Mouse (Mus musculus) gastrocnemius, postnatal 14 days (tissue): ENCODE measurements around the gene Suclg2. TPM values are rescaled to one million over a fixed set of nuclear protein-coding genes. Genes with fewer than 3 reads are reported as not detected.

Experiments used
- DNase-seq: peaks from one replicate; pipeline ENCODE4 v3.0.0; 2021; ENCODE audit warnings: mixed read lengths
- intact Hi-C: fragments of 180-260 bp; cut with DNase I; formaldehyde crosslinking; loops from one replicate; pipeline ENCODE4 v1.15.1; 2025; ENCODE audit warnings: low total_unique reads
- total RNA-seq, 2 experiments: library from RNA; stranded (reverse); gene quantifications; 2 replicates each; pipeline ENCODE4 v1.2.3; 2021

Gene Suclg2
- total RNA-seq, 2 experiments from 2014 or later = 44.9 to 46.8 TPM

- DNase-seq = no peak
- intact Hi-C loops = loop anchor here (10.0 kb wide), 1 partner anchor 173 kb away; no protein-coding TSS in a partner anchor
Measured at GRCm38 (mm10) chr6:95511689-95512088, 206.9 kb downstream of the Suclg2 start.

GRCm38 (mm10) chr6:95500771-95501170, 217.8 kb downstream of the Suclg2 start:
- intact Hi-C loops = no loop called here
- DNase-seq = peak; percentile 22

- intact Hi-C loops = no loop called here
- DNase-seq = no peak
Measured at GRCm38 (mm10) chr6:95499639-95500038, 219.0 kb downstream of the Suclg2 start.

- intact Hi-C loops = no loop called here
- no peak for DNase-seq
Measured at GRCm38 (mm10) chr6:95492216-95492956, 226.2 kb downstream of the Suclg2 start.

- intact Hi-C loops = no loop called here
- no peak for DNase-seq
Measured at GRCm38 (mm10) chr6:95491043-95491442, 227.6 kb downstream of the Suclg2 start.

- intact Hi-C loops = no loop called here
Measured at GRCm38 (mm10) chr6:95485791-95486190, 232.8 kb downstream of the Suclg2 start.

GRCm38 (mm10) chr6:95484183-95484818, 234.3 kb downstream of the Suclg2 start:
- DNase-seq = no peak
- intact Hi-C loops = no loop called here

More at GRCm38 (mm10) chr6:95485791-95486190, 232.8 kb downstream of the Suclg2 start:
- no peak for DNase-seq

- intact Hi-C loops = no loop called here
- no peak for DNase-seq
Measured at GRCm38 (mm10) chr6:95483686-95484085, 234.9 kb downstream of the Suclg2 start.

- DNase-seq = peak; percentile 30
- intact Hi-C loops = no loop called here
Measured at GRCm38 (mm10) chr6:95483127-95483526, 235.5 kb downstream of the Suclg2 start.

GRCm38 (mm10) chr6:95479801-95480200, 238.8 kb downstream of the Suclg2 start:
- intact Hi-C loops = no loop called here

GRCm38 (mm10) chr6:95469521-95469920, 249.1 kb downstream of the Suclg2 start:
- intact Hi-C loops = no loop called here
- no peak for DNase-seq

More at GRCm38 (mm10) chr6:95479801-95480200, 238.8 kb downstream of the Suclg2 start:
- no peak for DNase-seq

- no peak for DNase-seq
- intact Hi-C loops = no loop called here
Measured at GRCm38 (mm10) chr6:95465322-95465721, 253.3 kb downstream of the Suclg2 start.

GRCm38 (mm10) chr6:95459372-95459771, 259.2 kb downstream of the Suclg2 start:
- intact Hi-C loops = no loop called here
- no peak for DNase-seq

GRCm38 (mm10) chr6:95446151-95446550, 272.4 kb downstream of the Suclg2 start:
- intact Hi-C loops = no loop called here
- no peak for DNase-seq

GRCm38 (mm10) chr6:95445036-95445435, 273.6 kb downstream of the Suclg2 start:
- intact Hi-C loops = no loop called here
- peak; percentile 58 for DNase-seq
